Mouse (Mus musculus) intestine, postnatal 0 days (tissue): ENCODE measurements around the gene Hspa1a. TPM values are rescaled to one million over a fixed set of nuclear protein-coding genes. Genes with fewer than 3 reads are reported as not detected.
"Not testable (repeated sequence)": the region's sequence is repeated elsewhere in the genome, so short reads cannot be mapped to it uniquely, and the experiment has no call there.

ENCODE experiments used
- ATAC-seq: fragments of 200-750 bp; cut with Nextera tagmentation; 2 replicates; pipeline ENCODE4 v1.8.0; 2017; ENCODE audit warnings: mild to moderate bottlenecking, moderate TSS enrichment, moderate library complexity
- H3K27ac ChIP-seq: fragments of 300-500 bp; sonication (generic); 2 replicates; pipeline ENCODE4 v1.5.1; 2014; ENCODE audit warnings: mild to moderate bottlenecking, low read depth, low read length, moderate library complexity
- H3K27me3 ChIP-seq: fragments of 300-500 bp; sonication (generic); replicated peaks from 2 replicates; pipeline ENCODE4 v1.6.1; 2014; ENCODE audit warnings: low read length, mixed read lengths; ENCODE audit not compliant: control insufficient read depth, insufficient read depth
- H3K36me3 ChIP-seq: fragments of 300-500 bp; sonication (generic); 2 replicates; pipeline ENCODE4 v1.6.1; 2014; ENCODE audit warnings: mild to moderate bottlenecking, moderate library complexity; ENCODE audit not compliant: control insufficient read depth, insufficient read depth
- H3K4me1 ChIP-seq: fragments of 300-500 bp; sonication (generic); replicated peaks from 2 replicates; pipeline ENCODE4 v1.6.1; 2014; ENCODE audit warnings: antibody characterized with exemption, low read length, mixed read lengths; ENCODE audit not compliant: control insufficient read depth, insufficient read depth
- H3K4me2 ChIP-seq: fragments of 300-500 bp; sonication (generic); replicated peaks from 2 replicates; pipeline ENCODE4 v1.6.1; 2014; ENCODE audit warnings: low read depth, mild to moderate bottlenecking, moderate library complexity
- H3K4me3 ChIP-seq: fragments of 300-500 bp; sonication (generic); 2 replicates; pipeline ENCODE4 v1.5.1; 2014; ENCODE audit warnings: low read depth, low read length
- H3K9ac ChIP-seq: fragments of 300-500 bp; sonication (generic); 2 replicates; pipeline ENCODE4 v1.6.1; 2014; ENCODE audit warnings: mild to moderate bottlenecking, low read depth, low read length
- H3K9me3 ChIP-seq: fragments of 300-500 bp; sonication (generic); 2 replicates; pipeline ENCODE4 v1.6.1; 2016; ENCODE audit warnings: mixed run types; ENCODE audit not compliant: control insufficient read depth
- CTCF ChIP-seq: sonication (generic); IDR thresholded peaks from 2 replicates; pipeline ENCODE4 v1.5.1; 2016; ENCODE audit warnings: low read depth, mild to moderate bottlenecking, control low read depth, antibody characterized with exemption, moderate library complexity
- WGBS: fragments of 180-500 bp; shearing (Covaris S2); extraction: QIAGEN DNeasy Blood & Tissue Kit; methylation state at CpG from one replicate; pipeline ENCODE4 v1.1.7; 2014; 5-methylcytosine and 5-hydroxymethylcytosine counted together
- polyA plus RNA-seq: library from polyadenylated mRNA; unstranded; fragments of >200 nt; fragmentation: Nextera tagmentation; extraction: Ambion mirVana; gene quantifications from 2 replicates; pipeline ENCODE4 v1.2.1, GENCODE M21; 2015

Gene Hspa1a
- polyA plus RNA-seq, result 6.4 and 6.5 TPM in 2 replicates

DNA sequence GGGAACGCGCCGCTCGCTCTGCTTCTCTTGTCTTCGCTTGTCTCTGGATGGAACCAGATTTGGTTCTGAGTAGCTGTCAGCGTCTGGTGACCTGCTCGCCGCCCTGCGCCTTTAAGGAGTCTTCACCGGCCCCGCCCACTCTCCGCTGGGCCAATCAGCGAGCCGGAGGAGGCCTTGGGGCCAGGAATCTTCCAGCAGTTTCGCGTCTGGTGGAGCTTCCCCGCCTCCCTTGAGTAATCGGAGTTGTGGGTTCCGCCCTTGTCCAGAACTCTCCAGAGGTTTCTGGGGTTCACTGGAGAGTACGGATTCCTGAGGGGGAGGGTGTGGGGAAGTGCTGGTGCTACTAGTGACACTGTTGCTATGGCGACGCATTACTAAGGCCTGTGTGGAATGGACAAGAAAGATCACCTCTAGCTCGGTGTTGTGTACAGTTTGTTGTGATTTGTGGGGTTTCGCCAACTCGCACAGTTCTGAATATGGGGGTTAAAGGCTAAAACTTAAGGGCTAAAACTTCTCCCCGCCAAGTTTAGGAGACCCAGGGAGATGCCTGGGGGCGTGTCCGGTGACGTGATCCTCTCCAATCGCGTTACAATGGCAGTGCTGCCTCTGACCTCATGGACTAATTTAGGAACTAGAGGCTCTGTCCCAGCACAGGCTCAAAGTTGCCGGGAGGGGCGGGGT, at the start of gene Hspa1a, which contains the start of gene Hspa1l:
Hspa1a (minus strand) TSS at position 88 of the 681 bp plus-strand sequence.
Hspa1l (plus strand) TSS at position 635 of the 681 bp plus-strand sequence.
- H3K27ac ChIP-seq, H3K9ac ChIP-seq, H3K4me1 ChIP-seq, H3K9me3 ChIP-seq, H3K36me3 ChIP-seq: not testable (repeated sequence)
- H3K4me3 ChIP-seq, result peak within 1 kb of the TSS; percentile 28
- peaks cover 15% of the 10 kb centered on the region for H3K27me3 ChIP-seq
- peak within 1 kb of the TSS; percentile 64 for H3K4me2 ChIP-seq
- peak; percentile 95 for ATAC-seq
- under 1% methylated on average over 29 of the region's 33 CpGs for WGBS

DNA sequence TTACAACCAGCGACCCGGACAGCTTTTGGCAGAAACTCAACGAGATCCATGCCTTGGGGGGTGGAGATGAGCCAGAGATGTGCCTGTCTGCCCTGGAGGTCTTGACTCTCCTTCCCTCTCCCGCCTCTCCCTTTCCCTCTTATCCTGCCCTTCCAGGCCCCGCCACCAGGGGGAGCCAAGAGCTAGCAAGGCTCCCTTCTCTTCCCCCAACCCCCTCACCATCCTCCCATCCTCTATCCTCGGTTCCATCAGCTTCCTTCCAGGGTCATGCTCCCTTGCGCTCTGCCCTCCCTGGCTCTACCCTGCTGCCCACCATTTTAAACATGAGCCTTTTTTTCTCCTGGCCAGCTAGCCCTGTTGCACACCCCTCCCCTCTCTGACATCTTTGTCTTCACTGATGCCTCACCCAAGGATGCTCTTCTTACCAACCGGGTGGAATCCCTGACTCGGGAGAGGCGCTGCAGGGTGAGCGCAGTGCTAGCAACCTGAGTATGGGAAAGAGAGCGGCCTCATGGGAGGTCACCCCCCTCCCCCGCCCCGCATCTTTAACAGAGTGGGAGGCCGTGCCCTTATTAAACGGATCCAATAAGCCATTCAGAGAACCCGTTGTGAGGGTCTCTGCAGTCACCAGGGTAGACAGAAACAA, 49.3 kb upstream of the Hspa1a start:
- Histone ChIP-seq H3K9me3 (no peaks in the 10 kb centered on the region), H3K4me2 (peak overlapping the region; percentile 14; the same call in 1 of the 2 replicates), H3K9ac (no peak overlapping the region), H3K36me3 (peaks cover 1% of the 10 kb centered on the region; the same call in 1 of the 2 replicates), H3K4me1 (peaks cover 6% of the 10 kb centered on the region), H3K27me3 (no peaks in the 10 kb centered on the region), H3K4me3 (no peak overlapping the region), H3K27ac (no peak overlapping the region)
- no peak for ATAC-seq
- WGBS, result 14% methylated on average over 17 of the region's 17 CpGs
- peak; percentile 99 for TF ChIP-seq CTCF

DNA sequence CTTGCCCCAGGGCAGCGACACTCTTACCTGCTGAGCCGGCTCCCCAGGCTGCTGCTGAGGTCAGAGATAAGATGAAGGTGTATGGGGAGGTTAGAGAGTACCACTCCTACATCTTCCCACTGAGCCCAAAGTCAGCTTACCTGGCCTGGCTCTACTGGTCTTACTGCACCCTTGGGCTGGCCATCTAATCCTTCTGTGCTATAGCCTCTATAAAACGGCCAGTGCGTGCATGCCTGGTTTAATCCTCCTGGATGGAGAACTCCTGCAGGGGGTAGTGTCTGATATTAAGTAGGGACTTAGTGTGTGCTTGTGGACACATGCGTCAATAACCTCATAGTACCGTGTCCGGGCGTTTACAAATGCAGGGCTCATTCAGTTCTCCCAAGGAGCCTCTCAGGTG, 48.6 kb upstream of the Hspa1a start:
- Histone ChIP-seq H3K36me3 (peaks cover 9% of the 10 kb centered on the region), H3K4me2 (no peak overlapping the region), H3K9ac (no peak overlapping the region), H3K4me1 (peaks cover 6% of the 10 kb centered on the region), H3K27me3 (no peaks in the 10 kb centered on the region), H3K27ac (no peak overlapping the region), H3K9me3 (no peaks in the 10 kb centered on the region), H3K4me3 (no peak overlapping the region)
- ATAC-seq, result no peak
- 77% methylated on average over 8 of the region's 8 CpGs for WGBS
- TF ChIP-seq CTCF, result no peak

DNA sequence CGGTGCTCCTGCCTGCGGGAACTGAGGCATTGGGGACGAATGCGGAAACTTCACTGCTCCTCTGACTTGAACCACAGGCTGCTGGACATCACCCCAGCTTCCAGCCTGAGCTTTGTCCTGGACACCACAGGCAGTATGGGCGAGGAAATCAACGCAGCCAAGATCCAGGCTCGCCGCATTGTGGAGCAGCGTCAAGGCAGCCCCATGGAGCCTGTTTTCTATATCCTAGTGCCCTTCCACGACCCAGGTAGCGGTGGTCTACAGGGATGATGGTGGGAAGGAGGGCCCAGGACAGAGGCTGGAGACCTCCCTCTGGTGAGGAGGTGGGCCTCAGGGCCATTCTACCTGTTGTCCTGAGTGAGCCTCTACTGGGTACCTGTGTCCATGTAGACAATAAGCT, 47.9 kb upstream of the Hspa1a start:
- Histone ChIP-seq H3K4me3 (no peak overlapping the region), H3K4me1 (peaks cover 6% of the 10 kb centered on the region), H3K4me2 (no peak overlapping the region), H3K9me3 (no peaks in the 10 kb centered on the region), H3K9ac (no peak overlapping the region), H3K27me3 (no peaks in the 10 kb centered on the region), H3K36me3 (peaks cover 15% of the 10 kb centered on the region), H3K27ac (no peak overlapping the region)
- no peak for ATAC-seq
- no peak for TF ChIP-seq CTCF
- WGBS, result 87% methylated on average over 11 of the region's 11 CpGs

DNA sequence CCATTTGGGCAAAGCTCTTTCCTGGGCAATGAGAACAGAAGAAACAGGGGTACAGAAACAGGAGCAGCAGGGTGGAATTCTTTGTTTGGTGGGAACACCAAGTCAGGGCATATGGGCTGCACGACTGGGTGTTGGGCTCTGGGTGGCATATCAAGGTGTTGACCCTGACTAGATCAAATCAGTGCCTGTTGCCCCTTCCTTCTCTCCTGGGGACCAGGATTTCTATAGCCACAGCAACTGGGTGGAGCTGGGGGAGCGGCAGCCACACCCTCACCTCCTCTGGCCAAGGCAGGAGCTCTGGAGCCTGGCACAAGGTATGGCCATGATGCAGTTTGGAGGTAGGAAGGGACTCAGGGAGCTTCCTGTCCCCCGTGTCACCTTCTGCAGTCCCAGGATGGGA, 46.2 kb upstream of the Hspa1a start:
- H3K9me3 ChIP-seq, result no peaks in the 10 kb centered on the region
- no peak for TF ChIP-seq CTCF
- no peak for ATAC-seq
- no peak overlapping the region for H3K4me2 ChIP-seq
- H3K4me1 ChIP-seq, result peaks cover 6% of the 10 kb centered on the region
- WGBS, result 68% methylated on average over 3 of the region's 3 CpGs
- no peak overlapping the region for H3K9ac ChIP-seq
- no peak overlapping the region for H3K27ac ChIP-seq
- no peak overlapping the region for H3K4me3 ChIP-seq
- peaks cover 32% of the 10 kb centered on the region for H3K36me3 ChIP-seq
- no peaks in the 10 kb centered on the region for H3K27me3 ChIP-seq

DNA sequence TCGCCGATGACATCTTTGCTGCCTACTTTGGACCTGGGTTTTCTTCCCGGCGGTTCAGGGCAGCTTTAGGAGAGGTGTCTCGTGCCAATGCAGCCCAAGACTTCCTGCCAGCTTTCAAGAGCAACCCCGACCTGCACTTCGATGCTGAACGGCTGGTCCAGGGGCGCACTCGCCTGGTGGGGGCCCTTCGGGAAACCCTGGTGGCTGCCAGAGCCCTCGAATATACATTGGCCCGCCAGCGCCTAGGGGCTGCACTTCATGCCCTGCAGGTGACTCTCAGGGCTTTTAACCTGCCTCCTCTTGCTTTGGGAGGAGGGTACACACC, 45.7 kb upstream of the Hspa1a start:
- no peaks in the 10 kb centered on the region for H3K27me3 ChIP-seq
- no peak for TF ChIP-seq CTCF
- no peak for ATAC-seq
- no peaks in the 10 kb centered on the region for H3K9me3 ChIP-seq
- 71% methylated on average over 14 of the region's 14 CpGs for WGBS
- H3K27ac ChIP-seq, result no peak overlapping the region
- peaks cover 37% of the 10 kb centered on the region for H3K36me3 ChIP-seq
- peaks cover 6% of the 10 kb centered on the region for H3K4me1 ChIP-seq
- no peak overlapping the region for H3K4me3 ChIP-seq
- H3K9ac ChIP-seq, result no peak overlapping the region
- H3K4me2 ChIP-seq, result no peak overlapping the region
